Mouse (Mus musculus) c-Kit-positive CD71-positive TER-119-negative erythroid progenitor cells, embryonic 14.5 days (primary cell): ENCODE measurements around the gene Gng2.

Experiments used
- DNase-seq: peaks from one replicate; pipeline ENCODE4 v3.0.0-alpha.2; 2013; ENCODE audit warnings: low read depth

Gene Gng2

GRCm38 (mm10) chr14:19977271-19978024 is at the start of gene Gng2:
Gene Gng2 (minus strand): TSS chr14:19977627.
- DNase-seq, result no peak

- DNase-seq, result peak; percentile 36
These were observed 47.7 kb upstream of the Gng2 start for GRCm38 (mm10) chr14:20024888-20025719.

GRCm38 (mm10) chr14:20023939-20024338 is 46.5 kb upstream of the Gng2 start:
- no peak for DNase-seq

GRCm38 (mm10) chr14:20019486-20019885 is 42.1 kb upstream of the Gng2 start:
- DNase-seq, result no peak

- DNase-seq, result no peak
These were observed 35.3 kb upstream of the Gng2 start for GRCm38 (mm10) chr14:20012506-20013275.

- DNase-seq, result no peak
These were observed 30.0 kb upstream of the Gng2 start for GRCm38 (mm10) chr14:20007446-20007845.

- no peak for DNase-seq
These were observed 27.4 kb upstream of the Gng2 start for GRCm38 (mm10) chr14:20004777-20005289.

GRCm38 (mm10) chr14:19996853-19997252 is 19.4 kb upstream of the Gng2 start:
- no peak for DNase-seq

- DNase-seq, result no peak
These were observed 18.5 kb upstream of the Gng2 start for GRCm38 (mm10) chr14:19995943-19996342.

- DNase-seq, result no peak
These were observed 16.6 kb upstream of the Gng2 start for GRCm38 (mm10) chr14:19994068-19994467.

GRCm38 (mm10) chr14:19993570-19993883 is 16.1 kb upstream of the Gng2 start:
- DNase-seq, result no peak

GRCm38 (mm10) chr14:19992873-19993569 is 15.6 kb upstream of the Gng2 start:
- DNase-seq, result no peak

GRCm38 (mm10) chr14:19991861-19992260 is 14.4 kb upstream of the Gng2 start:
- DNase-seq, result no peak

- DNase-seq, result no peak
These were observed 13.1 kb upstream of the Gng2 start for GRCm38 (mm10) chr14:19990436-19990993.

- DNase-seq, result no peak
These were observed 11.0 kb upstream of the Gng2 start for GRCm38 (mm10) chr14:19988410-19988809.

- DNase-seq, result no peak
These were observed 10.0 kb upstream of the Gng2 start for GRCm38 (mm10) chr14:19987358-19987834.

GRCm38 (mm10) chr14:19986614-19987357 is 9.4 kb upstream of the Gng2 start:
- DNase-seq, result no peak

GRCm38 (mm10) chr14:19985912-19986613 is 8.6 kb upstream of the Gng2 start:
- DNase-seq, result no peak

GRCm38 (mm10) chr14:19985107-19985911 is 7.9 kb upstream of the Gng2 start:
- DNase-seq, result no peak
